Mouse (Mus musculus) c-Kit-positive CD71-positive TER-119-negative erythroid progenitor cells, embryonic 14.5 days (primary cell): ENCODE measurements at regions not wholly inside any gene's neighbourhood (a gene's known extent, or its start where the extent isn't known, plus 50 kb on each side); places are given as distances from the start of the nearest gene placed in this dataset.

Experiments used
- DNase-seq: peaks from one replicate; pipeline ENCODE4 v3.0.0-alpha.2; 2013; ENCODE audit warnings: low read depth

DNA sequence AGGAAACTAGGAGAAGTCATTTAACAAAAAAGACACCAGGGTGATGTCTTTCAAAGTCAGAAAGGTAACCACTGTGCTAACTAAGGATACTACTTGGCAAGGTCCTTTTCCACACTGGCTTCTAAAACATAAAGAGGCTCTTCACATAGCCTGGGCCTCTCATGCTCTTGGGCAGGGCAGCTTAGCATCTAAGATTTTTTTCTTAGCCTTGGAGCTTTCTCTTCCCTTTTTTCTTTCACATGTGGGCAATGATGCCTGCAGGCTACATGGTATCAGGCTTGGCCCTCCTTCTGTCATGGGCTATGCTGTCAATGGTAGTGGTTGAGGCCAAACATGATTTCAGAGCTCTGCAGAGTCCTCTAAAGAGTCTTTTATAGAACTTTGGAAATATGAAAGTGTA, 60.6 kb downstream of the Serpinb6d start:
- no peak for DNase-seq

- peak; percentile 7 for DNase-seq
Observed at GRCm38 (mm10) chr13:33762293-33763125, 80.7 kb downstream of the Serpinb6e start.

GRCm38 (mm10) chr13:33763295-33763916, 79.8 kb downstream of the Serpinb6e start:
- DNase-seq = no peak
